Mouse (Mus musculus): ENCODE measurements at regions not wholly inside any gene's neighbourhood (a gene's known extent, or its start where the extent isn't known, plus 50 kb on each side); places are given as distances from the start of the nearest gene placed in this dataset.
A peak's percentile ranks its signal among the peaks of the same experiment; 100 is the strongest.

- Histone ChIP-seq H3K4me1 (ENCODE audit: control insufficient read depth, insufficient read depth, low read length) (no peaks in the 10 kb centered on the region), H3K27me3 (replicated peaks; ENCODE audit: control insufficient read depth, insufficient read depth, low read length) (no peaks in the 10 kb centered on the region), H3K27ac (ENCODE audit: insufficient read depth, low read depth, low read length) (no peak overlapping the region), H3K4me3 (ENCODE audit: insufficient read depth, low read depth, low read length) (no peak overlapping the region), H3K36me3 (ENCODE audit: control insufficient read depth, insufficient read depth, low read length) (no peaks in the 10 kb centered on the region)
- TF ChIP-seq POLR2A (IDR thresholded peaks at IDR 0.05; ENCODE audit: low read depth, low read length) (no peak), CTCF (conservative IDR thresholded peaks at IDR 0.05; ENCODE audit: insufficient read depth, insufficient read length, low read depth, low read length) (no peak)
- DNase-seq, result no peak
Observed at GRCm38 (mm10) chr2:114275536-114275935, 74.3 kb upstream of the Zfp770 start.

DNA sequence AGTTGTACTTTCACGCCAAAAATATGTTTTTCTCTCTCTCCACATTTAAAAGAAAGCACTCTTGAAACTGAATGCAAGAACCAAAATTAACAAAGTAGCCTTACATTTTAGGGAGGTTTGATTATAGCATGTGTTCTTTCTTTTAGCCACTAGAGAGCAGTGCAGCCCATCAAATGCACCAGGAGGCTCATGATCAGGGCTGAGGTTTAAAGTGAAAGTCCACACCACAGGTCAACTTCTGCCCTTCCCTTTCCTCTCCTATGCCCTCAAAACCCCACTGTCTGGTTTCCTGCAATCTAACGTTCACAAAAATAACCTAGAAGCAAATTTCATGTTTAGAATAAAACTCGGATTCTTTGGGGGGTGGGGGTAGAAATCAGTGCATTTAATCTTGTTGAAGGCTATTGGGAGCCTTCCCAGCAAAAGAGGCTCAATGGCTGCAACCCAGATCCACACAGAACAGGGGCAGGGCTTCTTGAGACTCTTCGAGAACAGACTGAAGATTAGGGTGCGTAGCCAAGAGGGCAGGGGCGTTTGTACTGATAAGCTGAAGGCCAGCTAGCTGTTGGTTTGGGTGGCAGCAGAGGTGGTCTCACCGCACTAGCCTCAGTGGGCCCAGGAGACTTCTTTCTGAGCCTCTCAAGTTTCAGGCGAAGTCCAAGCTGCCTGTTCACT, 59.3 kb upstream of the Zfp770 start:
- DNase-seq, result peak; percentile 66
- TF ChIP-seq CTCF (conservative IDR thresholded peaks at IDR 0.05; ENCODE audit: insufficient read depth, insufficient read length, low read depth, low read length) (peak; percentile 88), POLR2A (IDR thresholded peaks at IDR 0.05; ENCODE audit: low read depth, low read length) (no peak)
- no peaks in the 10 kb centered on the region for H3K36me3 ChIP-seq (ENCODE audit: control insufficient read depth, insufficient read depth, low read length)
- no peak overlapping the region for H3K4me3 ChIP-seq (ENCODE audit: insufficient read depth, low read depth, low read length)
- H3K27me3 ChIP-seq (replicated peaks; ENCODE audit: control insufficient read depth, insufficient read depth, low read length), result no peaks in the 10 kb centered on the region
- H3K4me1 ChIP-seq (ENCODE audit: control insufficient read depth, insufficient read depth, low read length), result no peaks in the 10 kb centered on the region
- H3K27ac ChIP-seq (ENCODE audit: insufficient read depth, low read depth, low read length), result peak overlapping the region; percentile 33; the same call in 1 of the 2 replicates
- WGBS, result 40% methylated on average over 8 of the region's 8 CpGs

DNA sequence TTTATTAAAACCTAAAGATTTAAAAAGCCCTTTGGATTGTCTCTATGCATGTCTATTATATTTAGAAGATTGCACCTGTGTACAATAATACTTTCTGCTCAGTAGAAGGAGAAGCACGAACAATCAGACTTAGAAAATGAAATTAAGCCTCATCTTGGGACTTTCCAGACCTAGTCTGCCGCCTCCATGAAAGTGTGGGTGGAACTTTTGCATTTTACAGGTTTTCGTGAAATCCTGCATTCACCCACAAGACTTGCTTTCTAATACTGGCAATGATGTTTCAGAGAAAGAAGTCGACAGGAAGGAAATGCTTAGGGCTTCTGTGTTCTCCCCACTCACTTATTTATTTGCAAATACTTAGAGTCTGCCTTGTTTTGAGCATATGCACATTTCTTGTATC, 58.3 kb upstream of the Zfp770 start:
- DNase-seq, result no peak
- H3K36me3 ChIP-seq (ENCODE audit: control insufficient read depth, insufficient read depth, low read length), result no peaks in the 10 kb centered on the region
- no peak for TF ChIP-seq POLR2A (IDR thresholded peaks at IDR 0.05; ENCODE audit: low read depth, low read length)
- no peak for TF ChIP-seq CTCF (conservative IDR thresholded peaks at IDR 0.05; ENCODE audit: insufficient read depth, insufficient read length, low read depth, low read length)
- WGBS, result 75% methylated on average over 4 of the region's 4 CpGs
- H3K4me3 ChIP-seq (ENCODE audit: insufficient read depth, low read depth, low read length), result no peak overlapping the region
- no peak overlapping the region for H3K27ac ChIP-seq (ENCODE audit: insufficient read depth, low read depth, low read length)
- no peaks in the 10 kb centered on the region for H3K4me1 ChIP-seq (ENCODE audit: control insufficient read depth, insufficient read depth, low read length)
- no peaks in the 10 kb centered on the region for H3K27me3 ChIP-seq (replicated peaks; ENCODE audit: control insufficient read depth, insufficient read depth, low read length)

All from kidney, adult 2 months (tissue).